Mouse (Mus musculus): ENCODE measurements at regions not wholly inside any gene's neighbourhood (a gene's known extent, or its start where the extent isn't known, plus 50 kb on each side); places are given as distances from the start of the nearest gene placed in this dataset.

GRCm38 (mm10) chr14:98414201-98414600, 244.6 kb upstream of the Dach1 start:
- no peak overlapping the region for H3K9ac ChIP-seq (replicated peaks; ENCODE audit: low read length)
- H3K4me3 ChIP-seq (ENCODE audit: low read length) = no peak overlapping the region
- no peaks in the 10 kb centered on the region for H3K36me3 ChIP-seq (ENCODE audit: insufficient read depth, low read length)
- H3K27me3 ChIP-seq (ENCODE audit: insufficient read depth, low read length) = no peaks in the 10 kb centered on the region
- no peak overlapping the region for H3K27ac ChIP-seq (ENCODE audit: low read length)
- H3K4me1 ChIP-seq (ENCODE audit: insufficient read depth, low read length) = no peaks in the 10 kb centered on the region
- no peak for ATAC-seq (ENCODE audit: low FRiP score, low TSS enrichment)
- no peaks in the 10 kb centered on the region for H3K9me3 ChIP-seq (ENCODE audit: low read length)
- WGBS = 54% methylated on average over 7 of the region's 7 CpGs
- no peak overlapping the region for H3K4me2 ChIP-seq (replicated peaks; ENCODE audit: low read depth, low read length)

DNA sequence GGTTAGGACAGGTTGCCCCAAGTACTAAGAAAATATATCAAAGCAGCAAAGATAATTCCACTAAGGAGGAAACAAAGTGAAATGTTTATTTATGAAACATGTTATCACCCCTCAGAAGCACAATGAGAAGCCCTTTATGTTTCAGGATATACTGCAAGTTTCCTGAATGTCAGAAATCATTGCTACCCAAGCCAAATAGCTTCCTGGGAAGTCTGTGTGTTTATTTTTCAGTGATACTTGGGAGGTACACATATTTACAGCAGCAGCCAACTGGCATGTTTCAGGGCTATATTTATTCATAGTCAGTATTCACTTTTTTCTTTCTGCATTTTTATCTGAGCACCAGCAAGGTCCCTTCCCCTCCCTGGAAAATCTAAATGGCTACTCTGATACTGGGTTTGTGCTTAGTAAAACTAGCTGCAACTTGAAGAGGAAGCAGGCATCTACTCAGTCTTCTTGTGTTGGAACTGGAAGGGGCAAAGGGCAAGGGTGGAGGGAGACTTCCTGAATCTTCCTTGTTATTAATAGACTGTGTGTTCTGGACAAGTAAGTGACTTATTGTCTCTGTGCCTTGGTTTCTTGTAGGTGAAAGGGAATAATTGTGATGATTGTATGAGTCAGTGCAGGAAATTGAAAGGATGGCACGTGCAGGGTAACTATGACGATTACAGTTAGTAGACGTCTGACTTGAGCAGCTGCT, 236.5 kb upstream of the Dach1 start:
- Histone ChIP-seq H3K9me3 (ENCODE audit: low read length) (no peaks in the 10 kb centered on the region), H3K4me3 (ENCODE audit: low read length) (no peak overlapping the region), H3K27me3 (ENCODE audit: insufficient read depth, low read length) (no peaks in the 10 kb centered on the region), H3K4me1 (ENCODE audit: insufficient read depth, low read length) (peaks cover 8% of the 10 kb centered on the region), H3K4me2 (replicated peaks; ENCODE audit: low read depth, low read length) (no peak overlapping the region), H3K9ac (replicated peaks; ENCODE audit: low read length) (no peak overlapping the region), H3K27ac (ENCODE audit: low read length) (0 out of 2 replicates have a peak overlapping the region, but pooled peaks have one; percentile 17), H3K36me3 (ENCODE audit: insufficient read depth, low read length) (no peaks in the 10 kb centered on the region)
- WGBS = 58% methylated on average over 3 of the region's 3 CpGs
- peak; percentile 39; the same call in 1 of the 2 replicates for ATAC-seq (ENCODE audit: low FRiP score, low TSS enrichment)

GRCm38 (mm10) chr14:98404026-98404425, 234.5 kb upstream of the Dach1 start:
- Histone ChIP-seq H3K27me3 (ENCODE audit: insufficient read depth, low read length) (no peaks in the 10 kb centered on the region), H3K36me3 (ENCODE audit: insufficient read depth, low read length) (no peaks in the 10 kb centered on the region), H3K4me1 (ENCODE audit: insufficient read depth, low read length) (peaks cover 8% of the 10 kb centered on the region), H3K4me3 (ENCODE audit: low read length) (no peak overlapping the region), H3K27ac (ENCODE audit: low read length) (no peak overlapping the region), H3K4me2 (replicated peaks; ENCODE audit: low read depth, low read length) (no peak overlapping the region), H3K9ac (replicated peaks; ENCODE audit: low read length) (no peak overlapping the region), H3K9me3 (ENCODE audit: low read length) (no peaks in the 10 kb centered on the region)
- ATAC-seq (ENCODE audit: low FRiP score, low TSS enrichment) = no peak
- 88% methylated on average over 5 of the region's 5 CpGs for WGBS

- Histone ChIP-seq H3K36me3 (ENCODE audit: insufficient read depth, low read length) (no peaks in the 10 kb centered on the region), H3K27me3 (ENCODE audit: insufficient read depth, low read length) (no peaks in the 10 kb centered on the region), H3K4me2 (replicated peaks; ENCODE audit: low read depth, low read length) (no peak overlapping the region), H3K27ac (ENCODE audit: low read length) (no peak overlapping the region), H3K4me1 (ENCODE audit: insufficient read depth, low read length) (no peaks in the 10 kb centered on the region), H3K4me3 (ENCODE audit: low read length) (no peak overlapping the region), H3K9me3 (ENCODE audit: low read length) (no peaks in the 10 kb centered on the region), H3K9ac (replicated peaks; ENCODE audit: low read length) (no peak overlapping the region)
- ATAC-seq (ENCODE audit: low FRiP score, low TSS enrichment) = no peak
- 52% methylated on average over 4 of the region's 4 CpGs for WGBS
These were observed 218.3 kb upstream of the Dach1 start for GRCm38 (mm10) chr14:98387871-98388270.
